Mouse (Mus musculus): ENCODE data around the gene Tagap.
"Not testable (repeated sequence)": the region's sequence is repeated elsewhere in the genome, so short reads cannot be mapped to it uniquely, and the experiment has no call there.

- TF ChIP-seq MAX (IDR thresholded peaks at IDR 0.05; ENCODE audit: low read length); CHD2 (IDR thresholded peaks at IDR 0.05; ENCODE audit: low read length); POLR2A (IDR thresholded peaks at IDR 0.05; ENCODE audit: low read depth, low read length); CTCF (conservative IDR thresholded peaks at IDR 0.05 in 1 of 2, IDR thresholded peaks at IDR 0.05 in 1 of 2; ENCODE audit: low read depth in 2 of 2, low read length in 2 of 2); GABPA (IDR thresholded peaks at IDR 0.05; ENCODE audit: insufficient replicate concordance, low read depth, low read length); JUND (conservative IDR thresholded peaks at IDR 0.05; ENCODE audit: low read depth, low read length); E2F4 (IDR thresholded peaks at IDR 0.05; ENCODE audit: insufficient replicate concordance, low read depth, low read length); ZC3H11A (IDR thresholded peaks at IDR 0.05; ENCODE audit: low read depth, low read length); NELFE (IDR thresholded peaks at IDR 0.05; ENCODE audit: low read depth, low read length); ZNF384 (IDR thresholded peaks at IDR 0.05; ENCODE audit: low read depth, low read length): not testable (repeated sequence)
Measured at GRCm38 (mm10) chr17:7951333-7951732, 25.5 kb downstream of the Tagap start.
